Mouse (Mus musculus): Measurements from ENCODE around the gene Ppcs. TPM values are rescaled to one million over a fixed set of nuclear protein-coding genes. Genes with fewer than 3 reads are reported as not detected.

Ppcs gene
- polyA plus RNA-seq, 1 experiment from 2014 or later = 31.4 TPM

- WGBS = 82% methylated on average over 6 of the region's 6 CpGs
- no peak overlapping the region for H3K27ac ChIP-seq
- H3K9me3 ChIP-seq = 0 out of 2 replicates have a peak, but pooled peaks cover 1% of the 10 kb centered on the region
Measured at GRCm38 (mm10) chr4:119412791-119413190, 9.4 kb downstream of the Ppcs start.

GRCm38 (mm10) chr4:119411877-119412650, 10.2 kb downstream of the Ppcs start:
- no peak overlapping the region for H3K27ac ChIP-seq
- WGBS = 74% methylated on average over 12 of the region's 12 CpGs
- H3K9me3 ChIP-seq = 0 out of 2 replicates have a peak, but pooled peaks cover 4% of the 10 kb centered on the region
- no peak for DNase-seq (ENCODE audit: extremely low spot score, low spot score)
- no peaks in the 10 kb centered on the region for H3K36me3 ChIP-seq (replicated peaks)
- H3K4me3 ChIP-seq = no peak overlapping the region
- 0 out of 2 replicates have a peak, but pooled peaks cover 6% of the 10 kb centered on the region for H3K27me3 ChIP-seq (ENCODE audit: poor library complexity, severe bottlenecking)
- peaks cover 23% of the 10 kb centered on the region for H3K4me1 ChIP-seq

More at GRCm38 (mm10) chr4:119412791-119413190, 9.4 kb downstream of the Ppcs start:
- H3K4me3 ChIP-seq = no peak overlapping the region
- no peak for DNase-seq (ENCODE audit: extremely low spot score, low spot score)
- H3K4me1 ChIP-seq = peaks cover 23% of the 10 kb centered on the region
- no peaks in the 10 kb centered on the region for H3K36me3 ChIP-seq (replicated peaks)
- 0 out of 2 replicates have a peak, but pooled peaks cover 7% of the 10 kb centered on the region for H3K27me3 ChIP-seq (ENCODE audit: poor library complexity, severe bottlenecking)

GRCm38 (mm10) chr4:119403431-119403830, 18.8 kb downstream of the Ppcs start:
- Histone ChIP-seq H3K4me3 (no peak overlapping the region), H3K4me1 (no peaks in the 10 kb centered on the region), H3K27ac (no peak overlapping the region), H3K9me3 (peaks cover 21% of the 10 kb centered on the region; the same call in 1 of the 2 replicates), H3K36me3 (replicated peaks) (peaks cover 20% of the 10 kb centered on the region), H3K27me3 (ENCODE audit: poor library complexity, severe bottlenecking) (no peaks in the 10 kb centered on the region)
- DNase-seq (ENCODE audit: extremely low spot score, low spot score) = no peak
- 76% methylated on average over 2 of the region's 2 CpGs for WGBS

- no peak for DNase-seq (ENCODE audit: extremely low spot score, low spot score)
- peaks cover 20% of the 10 kb centered on the region for H3K36me3 ChIP-seq (replicated peaks)
- peaks cover 17% of the 10 kb centered on the region; the same call in 1 of the 2 replicates for H3K9me3 ChIP-seq
- no peak overlapping the region for H3K4me3 ChIP-seq
- WGBS = 57% methylated on average over 7 of the region's 7 CpGs
- H3K4me1 ChIP-seq = 0 out of 2 replicates have a peak, but pooled peaks cover 2% of the 10 kb centered on the region
- no peaks in the 10 kb centered on the region for H3K27me3 ChIP-seq (ENCODE audit: poor library complexity, severe bottlenecking)
- no peak overlapping the region for H3K27ac ChIP-seq
Measured at GRCm38 (mm10) chr4:119400896-119401295, 21.3 kb downstream of the Ppcs start.

- no peak overlapping the region for H3K4me3 ChIP-seq
- no peak for DNase-seq (ENCODE audit: extremely low spot score, low spot score)
- H3K9me3 ChIP-seq = peaks cover 17% of the 10 kb centered on the region; the same call in 1 of the 2 replicates
- 93% methylated on average over 7 of the region's 7 CpGs for WGBS
- no peak overlapping the region for H3K27ac ChIP-seq
- H3K4me1 ChIP-seq = 0 out of 2 replicates have a peak, but pooled peaks cover 2% of the 10 kb centered on the region
- H3K27me3 ChIP-seq (ENCODE audit: poor library complexity, severe bottlenecking) = peaks cover 9% of the 10 kb centered on the region; the same call in 1 of the 2 replicates
- H3K36me3 ChIP-seq (replicated peaks) = peaks cover 17% of the 10 kb centered on the region
Measured at GRCm38 (mm10) chr4:119398751-119399150, 23.5 kb downstream of the Ppcs start.

- DNase-seq (ENCODE audit: extremely low spot score, low spot score) = peak; percentile 27
- 86% methylated on average over 1 of the region's 1 CpGs for WGBS
- Histone ChIP-seq H3K4me1 (peaks cover 3% of the 10 kb centered on the region; the same call in 1 of the 2 replicates), H3K9me3 (no peaks in the 10 kb centered on the region), H3K27me3 (ENCODE audit: poor library complexity, severe bottlenecking) (peaks cover 7% of the 10 kb centered on the region; the same call in 1 of the 2 replicates), H3K4me3 (no peak overlapping the region), H3K27ac (no peak overlapping the region), H3K36me3 (replicated peaks) (no peaks in the 10 kb centered on the region)
Measured at GRCm38 (mm10) chr4:119390369-119390768, 31.9 kb downstream of the Ppcs start.

GRCm38 (mm10) chr4:119389184-119389583, 33.0 kb downstream of the Ppcs start:
- WGBS = 69% methylated on average over 3 of the region's 3 CpGs
- DNase-seq (ENCODE audit: extremely low spot score, low spot score) = no peak

GRCm38 (mm10) chr4:119381471-119382190, 40.6 kb downstream of the Ppcs start:
- H3K9me3 ChIP-seq = no peaks in the 10 kb centered on the region
- WGBS = 81% methylated on average over 7 of the region's 7 CpGs
- H3K36me3 ChIP-seq (replicated peaks) = no peaks in the 10 kb centered on the region
- no peaks in the 10 kb centered on the region for H3K27me3 ChIP-seq (ENCODE audit: poor library complexity, severe bottlenecking)
- DNase-seq (ENCODE audit: extremely low spot score, low spot score) = no peak
- peaks cover 4% of the 10 kb centered on the region; the same call in 1 of the 2 replicates for H3K4me1 ChIP-seq
- no peak overlapping the region for H3K4me3 ChIP-seq
- no peak overlapping the region for H3K27ac ChIP-seq

More at GRCm38 (mm10) chr4:119389184-119389583, 33.0 kb downstream of the Ppcs start:
- H3K9me3 ChIP-seq = no peaks in the 10 kb centered on the region
- H3K27ac ChIP-seq = no peak overlapping the region
- peaks cover 3% of the 10 kb centered on the region; the same call in 1 of the 2 replicates for H3K4me1 ChIP-seq
- H3K27me3 ChIP-seq (ENCODE audit: poor library complexity, severe bottlenecking) = no peaks in the 10 kb centered on the region
- no peak overlapping the region for H3K4me3 ChIP-seq
- H3K36me3 ChIP-seq (replicated peaks) = no peaks in the 10 kb centered on the region

- Histone ChIP-seq H3K36me3 (replicated peaks) (no peaks in the 10 kb centered on the region), H3K4me3 (no peak overlapping the region), H3K27me3 (ENCODE audit: poor library complexity, severe bottlenecking) (no peaks in the 10 kb centered on the region), H3K4me1 (no peaks in the 10 kb centered on the region), H3K27ac (no peak overlapping the region), H3K9me3 (peaks cover 3% of the 10 kb centered on the region; the same call in 1 of the 2 replicates)
- 86% methylated on average over 6 of the region's 6 CpGs for WGBS
- no peak for DNase-seq (ENCODE audit: extremely low spot score, low spot score)
Measured at GRCm38 (mm10) chr4:119369460-119369859, 52.8 kb downstream of the Ppcs start.

Other genes with a start within 250 kb of the Ppcs start
- gene Zfp691, start 248.2 kb downstream of the Ppcs start, polyA plus RNA-seq (2016; fragmentation: Nextera tagmentation; extraction: Ambion mirVana) = 10.5 and 10.6 TPM in 2 replicates
- 9.8 and 12.3 TPM in 2 replicates for gene Ermap, start 232.4 kb downstream of the Ppcs start, polyA plus RNA-seq (2016; fragmentation: Nextera tagmentation; extraction: Ambion mirVana)
- 126 and 138 TPM in 2 replicates for gene Svbp, start 227.1 kb downstream of the Ppcs start, polyA plus RNA-seq (2016; fragmentation: Nextera tagmentation; extraction: Ambion mirVana)
- gene Tmem269, start 204.2 kb downstream of the Ppcs start, polyA plus RNA-seq (2016; fragmentation: Nextera tagmentation; extraction: Ambion mirVana) = not detected in 2 replicates
- 32.7 and 41.6 TPM in 2 replicates for gene AU022252, start 189.7 kb downstream of the Ppcs start, polyA plus RNA-seq (2016; fragmentation: Nextera tagmentation; extraction: Ambion mirVana)
- gene P3h1, start 189.5 kb downstream of the Ppcs start, polyA plus RNA-seq (2016; fragmentation: Nextera tagmentation; extraction: Ambion mirVana) = 13.4 and 16.2 TPM in 2 replicates
- gene Cldn19, start 167.0 kb downstream of the Ppcs start, polyA plus RNA-seq (2016; fragmentation: Nextera tagmentation; extraction: Ambion mirVana) = 0.16 TPM in 1 of 2 replicates, not detected in the other
- gene Ybx1, start 127.8 kb downstream of the Ppcs start, polyA plus RNA-seq (2016; fragmentation: Nextera tagmentation; extraction: Ambion mirVana) = 929 and 1,023 TPM in 2 replicates
- gene Ppih, start 101.9 kb downstream of the Ppcs start, polyA plus RNA-seq (2016; fragmentation: Nextera tagmentation; extraction: Ambion mirVana) = 156 and 159 TPM in 2 replicates
- 7.0 and 8.1 TPM in 2 replicates for gene Ccdc30, start 6.9 kb downstream of the Ppcs start, polyA plus RNA-seq (2016; fragmentation: Nextera tagmentation; extraction: Ambion mirVana)
- gene Zmynd12, start 394 bp upstream of the Ppcs start, polyA plus RNA-seq (2016; fragmentation: Nextera tagmentation; extraction: Ambion mirVana) = 0.25 and 0.31 TPM in 2 replicates
- gene Rimkla, start 70.2 kb upstream of the Ppcs start, polyA plus RNA-seq (2016; fragmentation: Nextera tagmentation; extraction: Ambion mirVana) = 3.1 and 3.2 TPM in 2 replicates
- 21.3 and 23.4 TPM in 2 replicates for gene Foxj3, start 114.6 kb upstream of the Ppcs start, polyA plus RNA-seq (2016; fragmentation: Nextera tagmentation; extraction: Ambion mirVana)
- gene Frg2f1, start 117.1 kb upstream of the Ppcs start, polyA plus RNA-seq (2016; fragmentation: Nextera tagmentation; extraction: Ambion mirVana) = 2.1 and 2.5 TPM in 2 replicates
- not detected in 2 replicates for gene Guca2a, start 215.3 kb upstream of the Ppcs start, polyA plus RNA-seq (2016; fragmentation: Nextera tagmentation; extraction: Ambion mirVana)
- not detected in 2 replicates for gene Guca2b, start 236.5 kb upstream of the Ppcs start, polyA plus RNA-seq (2016; fragmentation: Nextera tagmentation; extraction: Ambion mirVana)

Measured in forebrain, embryonic 10.5 days (tissue).